ENCODE assay signal across 13 mouse cellular contexts in genomic region chr2:117913846-117914245, GRCm38 (mm10).
DNase-seq lines count a peak whose midpoint lies in the region; ATAC-seq and TF ChIP-seq lines count a peak whose summit lies in the region.
"Had no signal": no experiment of that assay in that cellular context is flagged by ENCODE, and none has a peak within 500 bp of the region (broad histone marks: within the 10 kb centered on the region; RNA-seq: fewer than 3 reads in every experiment).

No protein-coding gene starts in this region.

- TF ChIP-seq CTCF in Patski (IDR thresholded peaks at IDR 0.05): peak; percentile 13

- peak; percentile 37 for DNase-seq in layer of hippocampus, adult 11-12 months (ENCODE audit: low spot score)
- no peak for DNase-seq in layer of hippocampus, adult 9-10 months (ENCODE audit: low spot score)
- peak; percentile 41 for DNase-seq in 416B (ENCODE audit: low read depth)
- DNase-seq in Patski (ENCODE audit: low read depth, low spot score): no peak
- peak; percentile 27 for DNase-seq in lung, postnatal 36 days
- DNase-seq in frontal cortex, postnatal 36 days (ENCODE audit: low spot score in 2 of 2): no peak
- DNase-seq in urinary bladder, postnatal 36 days (ENCODE audit: low spot score in 2 of 2): no peak
- no peak for DNase-seq in gastrocnemius, adult 18-20 months (ENCODE audit: low spot score)
- DNase-seq: cerebellum, adult 11 months had no signal

- CTCF ChIA-PET in Patski (lab: Charles Lee): interaction anchor here (1.6 kb wide), 1 partner anchor 14 kb away, joined by 5 read pairs; no protein-coding TSS in a partner anchor

- POLR2A ChIA-PET in Patski (lab: Charles Lee): no interaction called here

- no peaks in the 10 kb centered on the region for H3K27me3 ChIP-seq in Patski
- H3K27me3 ChIP-seq: embryonic facial prominence, embryonic 12.5 days; forebrain, embryonic 15.5 days; limb, embryonic 12.5 days; neural tube, embryonic 15.5 days had no signal

- in situ Hi-C loops in Patski (cut with MboI; ENCODE audit: low pct_unique_long_range_greater_than_20kb): no loop called here

- ATAC-seq in Patski: no peak
- ATAC-seq: forebrain, embryonic 15.5 days had no signal

Comparison
In these comparisons a context has a peak if more than half of its experiments do, and no peak if none do; other contexts are left out.
1. DNase-seq: peak in layer of hippocampus, adult 11-12 months (single experiment), 416B (single experiment) and lung, postnatal 36 days (single experiment); none in layer of hippocampus, adult 9-10 months (single experiment), Patski (single experiment), frontal cortex, postnatal 36 days (0 of 2), urinary bladder, postnatal 36 days (0 of 2) and gastrocnemius, adult 18-20 months (single experiment).